9 mouse cellular contexts compared by ENCODE assay signal in the genomic region with DNA sequence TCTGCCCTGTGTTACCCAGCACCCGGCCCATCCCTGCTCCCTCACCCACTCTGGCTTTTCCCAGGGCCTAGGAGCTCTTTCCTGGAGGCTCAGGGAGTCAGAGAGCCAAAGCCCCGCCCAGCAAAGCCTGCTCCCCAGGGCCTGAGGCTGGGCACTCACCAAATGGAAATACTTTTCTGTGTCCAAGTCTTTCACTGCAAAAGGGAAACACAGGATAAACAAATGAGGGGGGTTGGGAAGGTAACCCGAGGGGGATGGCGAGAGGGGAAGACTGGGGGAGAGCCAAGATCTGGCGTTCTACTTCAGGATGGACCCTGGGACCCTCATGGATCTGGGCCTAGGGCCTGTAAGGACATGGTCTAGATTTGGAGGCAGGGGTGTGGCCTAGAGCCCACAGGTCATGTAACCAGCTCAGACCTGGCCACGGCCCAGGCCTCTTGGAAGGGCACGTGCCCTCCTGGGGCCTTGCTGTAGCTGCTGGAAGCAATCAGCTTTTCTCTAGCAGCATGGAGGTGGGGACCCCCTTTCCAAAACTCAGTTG. TPM values are rescaled to one million over a fixed set of nuclear protein-coding genes. Genes with fewer than 3 reads are reported as not detected.
DNase-seq lines count a peak whose midpoint lies in the region; ATAC-seq lines count a peak whose summit lies in the region.
"Had no signal": no experiment of that assay in that cellular context is flagged by ENCODE, and none has a peak within 500 bp of the region (broad histone marks: within the 10 kb centered on the region; RNA-seq: fewer than 3 reads in every experiment).

No protein-coding gene starts in this region.

- DNase-seq in hindbrain, embryonic 10.5 days (ENCODE audit: low spot score), result no peak
- DNase-seq in heart, postnatal 25 days (ENCODE audit: low spot score), result peak; percentile 91
- peak; percentile 93 for DNase-seq in lung, postnatal 36 days
- no peak for DNase-seq in embryo, embryonic 10.5 days (ENCODE audit: low spot score)
- no peak for DNase-seq in neural tube, embryonic 10.5 days (ENCODE audit: extremely low spot score, low spot score)

- H3K4me3 ChIP-seq in hindbrain, embryonic 10.5 days, result no peak overlapping the region
- H3K4me3 ChIP-seq in hindbrain, embryonic 12.5 days, result no peak overlapping the region
- H3K4me3 ChIP-seq in embryonic facial prominence, embryonic 12.5 days, result no peak overlapping the region
- no peak overlapping the region for H3K4me3 ChIP-seq in midbrain, embryonic 15.5 days
- H3K4me3 ChIP-seq: liver, embryonic 15.5 days had no signal

- no peak for ATAC-seq in hindbrain, embryonic 12.5 days (ENCODE audit: low FRiP score)
- ATAC-seq in embryonic facial prominence, embryonic 12.5 days (ENCODE audit: insufficient number of reproducible peaks, insufficient read depth, low FRiP score, low TSS enrichment), result no peak
- ATAC-seq in midbrain, embryonic 15.5 days (replicated peaks), result no peak

- peaks cover 68% of the 10 kb centered on the region for H3K4me1 ChIP-seq in hindbrain, embryonic 10.5 days (replicated peaks)
- H3K4me1 ChIP-seq in hindbrain, embryonic 12.5 days, result peaks cover 22% of the 10 kb centered on the region
- peaks cover 32% of the 10 kb centered on the region for H3K4me1 ChIP-seq in embryonic facial prominence, embryonic 12.5 days
- H3K4me1 ChIP-seq in midbrain, embryonic 15.5 days, result peaks cover 8% of the 10 kb centered on the region; the same call in 1 of the 2 replicates

- H3K36me3 ChIP-seq in hindbrain, embryonic 10.5 days, result peaks cover 3% of the 10 kb centered on the region; the same call in 1 of the 2 replicates
- H3K36me3 ChIP-seq in hindbrain, embryonic 12.5 days, result no peaks in the 10 kb centered on the region
- H3K36me3 ChIP-seq in embryonic facial prominence, embryonic 12.5 days, result no peaks in the 10 kb centered on the region
- H3K36me3 ChIP-seq in midbrain, embryonic 15.5 days (replicated peaks), result no peaks in the 10 kb centered on the region
- H3K36me3 ChIP-seq: liver, embryonic 15.5 days had no signal

- 78% methylated on average over 7 of the region's 7 CpGs for WGBS in hindbrain, embryonic 10.5 days
- WGBS in hindbrain, embryonic 12.5 days, result 77% methylated on average over 7 of the region's 7 CpGs
- 57% methylated on average over 7 of the region's 7 CpGs for WGBS in embryonic facial prominence, embryonic 12.5 days
- 75% methylated on average over 7 of the region's 7 CpGs for WGBS in midbrain, embryonic 15.5 days

- no peak overlapping the region for H3K9ac ChIP-seq in hindbrain, embryonic 12.5 days
- no peak overlapping the region for H3K9ac ChIP-seq in embryonic facial prominence, embryonic 12.5 days
- no peak overlapping the region for H3K9ac ChIP-seq in midbrain, embryonic 15.5 days
- H3K9ac ChIP-seq: liver, embryonic 15.5 days had no signal

- H3K27ac ChIP-seq in hindbrain, embryonic 10.5 days, result peak overlapping the region; percentile 3; the same call in 1 of the 2 replicates
- no peak overlapping the region for H3K27ac ChIP-seq in hindbrain, embryonic 12.5 days
- H3K27ac ChIP-seq in embryonic facial prominence, embryonic 12.5 days, result 0 out of 2 replicates have a peak overlapping the region, but pooled peaks have one; percentile 32
- H3K27ac ChIP-seq in midbrain, embryonic 15.5 days, result no peak overlapping the region
- H3K27ac ChIP-seq: liver, embryonic 15.5 days had no signal

- no peaks in the 10 kb centered on the region for H3K9me3 ChIP-seq in hindbrain, embryonic 10.5 days
- no peaks in the 10 kb centered on the region for H3K9me3 ChIP-seq in hindbrain, embryonic 12.5 days (replicated peaks)
- no peaks in the 10 kb centered on the region for H3K9me3 ChIP-seq in embryonic facial prominence, embryonic 12.5 days
- no peaks in the 10 kb centered on the region for H3K9me3 ChIP-seq in midbrain, embryonic 15.5 days
- H3K9me3 ChIP-seq: liver, embryonic 15.5 days had no signal

- H3K4me2 ChIP-seq in hindbrain, embryonic 12.5 days (replicated peaks), result no peak overlapping the region
- no peak overlapping the region for H3K4me2 ChIP-seq in embryonic facial prominence, embryonic 12.5 days (replicated peaks)
- H3K4me2 ChIP-seq in midbrain, embryonic 15.5 days, result no peak overlapping the region
- H3K4me2 ChIP-seq: liver, embryonic 15.5 days had no signal

- peaks cover 11% of the 10 kb centered on the region; the same call in 1 of the 2 replicates for H3K27me3 ChIP-seq in hindbrain, embryonic 10.5 days (ENCODE audit: insufficient read depth, poor library complexity, severe bottlenecking)
- no peaks in the 10 kb centered on the region for H3K27me3 ChIP-seq in hindbrain, embryonic 12.5 days
- H3K27me3 ChIP-seq in embryonic facial prominence, embryonic 12.5 days, result no peaks in the 10 kb centered on the region
- no peaks in the 10 kb centered on the region for H3K27me3 ChIP-seq in midbrain, embryonic 15.5 days (replicated peaks)
- H3K27me3 ChIP-seq: liver, embryonic 15.5 days had no signal

- intact Hi-C loops in heart, postnatal 25 days (cut with DNase I), result loop anchor here (1.0 to 5.0 kb wide), 3 partner anchors 33 to 48 kb away; no protein-coding TSS in a partner anchor

RNA-seq across cellular contexts. Expression of gene H1foo, which starts 14.5 kb away (rescaled TPM):
- polyA plus RNA-seq in hindbrain, embryonic 10.5 days (2016; fragmentation: Nextera tagmentation; extraction: Ambion mirVana), result not detected in 2 replicates
- not detected in 2 replicates for polyA plus RNA-seq in hindbrain, embryonic 12.5 days (2016; fragmentation: Nextera tagmentation; extraction: Ambion mirVana)
- polyA plus RNA-seq in embryonic facial prominence, embryonic 12.5 days (2016; fragmentation: Nextera tagmentation; extraction: Ambion mirVana), result not detected in 2 replicates
- not detected for total RNA-seq in heart, postnatal 25 days (2021)
- polyA plus RNA-seq in midbrain, embryonic 15.5 days (2015; fragmentation: Nextera tagmentation; extraction: Ambion mirVana), result not detected in 2 replicates
- polyA plus RNA-seq: liver, embryonic 15.5 days had no signal

RNA-seq across cellular contexts. Expression of gene Rho, which starts 27.7 kb away (rescaled TPM):
- 0.20 and 0.37 TPM in 2 replicates for polyA plus RNA-seq in hindbrain, embryonic 10.5 days (2016; fragmentation: Nextera tagmentation; extraction: Ambion mirVana)
- 0.16 and 0.19 TPM in 2 replicates for polyA plus RNA-seq in hindbrain, embryonic 12.5 days (2016; fragmentation: Nextera tagmentation; extraction: Ambion mirVana)
- polyA plus RNA-seq in embryonic facial prominence, embryonic 12.5 days (2016; fragmentation: Nextera tagmentation; extraction: Ambion mirVana), result 0.17 and 0.32 TPM in 2 replicates
- total RNA-seq in heart, postnatal 25 days (2021), result under 1 TPM; 0.18 to 0.34 TPM
- 0.18 and 0.49 TPM in 2 replicates for polyA plus RNA-seq in midbrain, embryonic 15.5 days (2015; fragmentation: Nextera tagmentation; extraction: Ambion mirVana)
- polyA plus RNA-seq: liver, embryonic 15.5 days had no signal

RNA-seq across cellular contexts. Expression of gene Plxnd1, which starts 35.6 kb away (rescaled TPM):
- polyA plus RNA-seq in hindbrain, embryonic 10.5 days (2016; fragmentation: Nextera tagmentation; extraction: Ambion mirVana), result 24.6 and 28.5 TPM in 2 replicates
- polyA plus RNA-seq in hindbrain, embryonic 12.5 days (2016; fragmentation: Nextera tagmentation; extraction: Ambion mirVana), result 21.9 and 24.5 TPM in 2 replicates
- 33.1 and 40.5 TPM in 2 replicates for polyA plus RNA-seq in embryonic facial prominence, embryonic 12.5 days (2016; fragmentation: Nextera tagmentation; extraction: Ambion mirVana)
- 10 to 100 TPM; 79.7 to 91.8 TPM for total RNA-seq in heart, postnatal 25 days (2021)
- 8.0 and 8.3 TPM in 2 replicates for polyA plus RNA-seq in midbrain, embryonic 15.5 days (2015; fragmentation: Nextera tagmentation; extraction: Ambion mirVana)

Comparison
In these comparisons a context has a peak if more than half of its experiments do, and no peak if none do; other contexts are left out.
1. H3K27ac ChIP-seq: peak in hindbrain, embryonic 10.5 days (single experiment) and embryonic facial prominence, embryonic 12.5 days (single experiment); none in hindbrain, embryonic 12.5 days (single experiment) and midbrain, embryonic 15.5 days (single experiment).
2. DNase-seq: peak in heart, postnatal 25 days (single experiment) and lung, postnatal 36 days (single experiment); none in hindbrain, embryonic 10.5 days (single experiment), embryo, embryonic 10.5 days (single experiment) and neural tube, embryonic 10.5 days (single experiment).